Comparison of ENCODE assay signal across 7 mouse cellular contexts in genomic region chr7:83675545-83676254, GRCm38 (mm10). TPM values are rescaled to one million over a fixed set of nuclear protein-coding genes. Genes with fewer than 3 reads are reported as not detected.
DNase-seq lines count a peak whose midpoint lies in the region.

No protein-coding gene starts in this region.

- peak; percentile 15 to 22 for DNase-seq in left cerebral cortex, adult 18-20 months (ENCODE audit: low spot score in 2 of 2)
- DNase-seq in left cerebral cortex, adult 9 months (ENCODE audit: low spot score in 2 of 2), result no peak
- DNase-seq in ES-CJ7 (ENCODE audit: low read depth, low spot score), result peak; percentile 28
- peak; percentile 36 for DNase-seq in adrenal gland, postnatal 14 days
- DNase-seq in kidney, postnatal 4 days, result peak; percentile 58
- peak; percentile 60 for DNase-seq in retina, embryonic 14.5 days (ENCODE audit: low spot score)
- no peak for DNase-seq in yolk sac, embryonic 10.5 days (ENCODE audit: low spot score)

RNA-seq across cellular contexts. Expression of gene Stard5, which starts 43.9 kb away (rescaled TPM):
- total RNA-seq in left cerebral cortex, adult 18-20 months (2021), result 1 to 10 TPM; 6.6 to 8.0 TPM
- total RNA-seq in adrenal gland, postnatal 14 days (2021), result 32.8 and 40.5 TPM in 2 replicates

Comparison
In these comparisons a context has a peak if more than half of its experiments do, and no peak if none do; other contexts are left out.
1. DNase-seq: peak in left cerebral cortex, adult 18-20 months (2 of 2), ES-CJ7 (single experiment), adrenal gland, postnatal 14 days (single experiment), kidney, postnatal 4 days (2 of 2) and retina, embryonic 14.5 days (single experiment); none in left cerebral cortex, adult 9 months (0 of 2) and yolk sac, embryonic 10.5 days (single experiment).